Mouse (Mus musculus): ENCODE data around the gene 1700037C18Rik.

DNA sequence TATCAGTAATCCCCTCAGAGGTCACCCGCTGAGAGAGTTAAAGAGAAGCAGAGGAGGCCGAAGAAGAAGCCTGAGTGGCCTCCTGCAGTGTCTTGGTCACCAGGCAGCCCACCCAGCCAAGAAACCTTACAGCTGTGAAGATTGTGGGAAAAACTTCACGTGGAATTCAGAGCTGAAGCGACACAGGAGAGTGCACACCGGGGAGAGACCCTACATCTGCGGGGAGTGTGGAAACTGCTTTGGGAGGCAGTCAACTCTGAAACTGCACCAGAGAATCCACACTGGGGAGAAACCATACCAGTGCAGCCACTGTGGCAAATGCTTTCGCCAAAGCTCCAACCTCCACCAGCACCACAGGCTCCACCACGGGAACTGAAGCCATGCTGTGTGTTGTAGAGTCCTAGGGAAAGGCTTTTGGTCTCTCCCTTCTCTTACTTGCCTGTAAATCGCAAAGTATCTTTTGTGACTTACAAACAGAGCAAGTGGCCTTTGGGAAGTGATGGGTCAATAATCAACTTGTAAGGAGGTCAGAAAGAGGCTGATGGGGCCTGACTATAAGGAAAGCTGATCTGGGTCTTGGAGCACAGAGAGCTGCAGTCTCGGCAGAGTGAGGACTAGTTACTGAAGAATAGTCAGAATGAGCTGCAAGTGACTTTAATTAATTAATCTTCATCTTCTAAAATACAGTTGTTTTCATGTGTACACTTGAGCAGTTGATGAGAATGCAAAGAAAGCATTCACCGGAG, 53.9 kb downstream of the 1700037C18Rik start:
- TF ChIP-seq CTCF (IDR thresholded peaks at IDR 0.05; ENCODE audit: low read depth) (no peak), EP300 (optimal IDR thresholded peaks at IDR 0.05) (no peak)

All from stomach, postnatal 0 days (tissue).